Mouse (Mus musculus): ENCODE results near the gene Smg6. TPM values are rescaled to one million over a fixed set of nuclear protein-coding genes. Genes with fewer than 3 reads are reported as not detected.

Gene Smg6
- polyA plus RNA-seq, 1 experiment from 2014 or later: 19.9 TPM

GRCm38 (mm10) chr11:74974615-74975014 is 49.0 kb downstream of the Smg6 start:
- H3K4me2 ChIP-seq (replicated peaks; ENCODE audit: low read depth, low read length): no peak overlapping the region
- H3K27ac ChIP-seq (ENCODE audit: low read length): no peak overlapping the region
- H3K9ac ChIP-seq (replicated peaks; ENCODE audit: low read depth, low read length): no peak overlapping the region
- no peaks in the 10 kb centered on the region for H3K36me3 ChIP-seq (ENCODE audit: control insufficient read depth, insufficient read depth, low read length)
- no peaks in the 10 kb centered on the region for H3K9me3 ChIP-seq (ENCODE audit: control insufficient read depth, low read depth, low read length)
- H3K4me3 ChIP-seq (ENCODE audit: low read depth, low read length): no peak overlapping the region
- no peaks in the 10 kb centered on the region for H3K27me3 ChIP-seq (ENCODE audit: control insufficient read depth, insufficient read depth, low read length)
- ATAC-seq (ENCODE audit: insufficient number of reproducible peaks, insufficient read depth, low FRiP score, low read depth): no peak
- no peaks in the 10 kb centered on the region for H3K4me1 ChIP-seq (ENCODE audit: control insufficient read depth, insufficient read depth, low read length)

GRCm38 (mm10) chr11:74976835-74977687 is 51.4 kb downstream of the Smg6 start:
- Histone ChIP-seq H3K4me3 (ENCODE audit: low read depth, low read length) (no peak overlapping the region), H3K36me3 (ENCODE audit: control insufficient read depth, insufficient read depth, low read length) (no peaks in the 10 kb centered on the region), H3K9me3 (ENCODE audit: control insufficient read depth, low read depth, low read length) (no peaks in the 10 kb centered on the region), H3K27me3 (ENCODE audit: control insufficient read depth, insufficient read depth, low read length) (no peaks in the 10 kb centered on the region), H3K4me2 (replicated peaks; ENCODE audit: low read depth, low read length) (no peak overlapping the region), H3K27ac (ENCODE audit: low read length) (no peak overlapping the region), H3K9ac (replicated peaks; ENCODE audit: low read depth, low read length) (no peak overlapping the region), H3K4me1 (ENCODE audit: control insufficient read depth, insufficient read depth, low read length) (0 out of 2 replicates have a peak, but pooled peaks cover 7% of the 10 kb centered on the region)
- ATAC-seq (ENCODE audit: insufficient number of reproducible peaks, insufficient read depth, low FRiP score, low read depth): no peak
- WGBS: 88% methylated on average over 3 of the region's 3 CpGs

GRCm38 (mm10) chr11:74981464-74981863 is 55.8 kb downstream of the Smg6 start:
- Histone ChIP-seq H3K27me3 (ENCODE audit: control insufficient read depth, insufficient read depth, low read length) (no peaks in the 10 kb centered on the region), H3K9me3 (ENCODE audit: control insufficient read depth, low read depth, low read length) (no peaks in the 10 kb centered on the region), H3K9ac (replicated peaks; ENCODE audit: low read depth, low read length) (no peak overlapping the region), H3K4me2 (replicated peaks; ENCODE audit: low read depth, low read length) (no peak overlapping the region), H3K4me3 (ENCODE audit: low read depth, low read length) (no peak overlapping the region), H3K27ac (ENCODE audit: low read length) (no peak overlapping the region), H3K4me1 (ENCODE audit: control insufficient read depth, insufficient read depth, low read length) (peaks cover 7% of the 10 kb centered on the region; the same call in 1 of the 2 replicates), H3K36me3 (ENCODE audit: control insufficient read depth, insufficient read depth, low read length) (no peaks in the 10 kb centered on the region)
- 39% methylated on average over 2 of the region's 2 CpGs for WGBS
- ATAC-seq (ENCODE audit: insufficient number of reproducible peaks, insufficient read depth, low FRiP score, low read depth): peak; percentile 75; the same call in 1 of the 2 replicates

GRCm38 (mm10) chr11:74982241-74982640 is 56.6 kb downstream of the Smg6 start:
- H3K4me3 ChIP-seq (ENCODE audit: low read depth, low read length): no peak overlapping the region
- H3K4me1 ChIP-seq (ENCODE audit: control insufficient read depth, insufficient read depth, low read length): peaks cover 7% of the 10 kb centered on the region; the same call in 1 of the 2 replicates
- H3K4me2 ChIP-seq (replicated peaks; ENCODE audit: low read depth, low read length): no peak overlapping the region
- H3K9ac ChIP-seq (replicated peaks; ENCODE audit: low read depth, low read length): no peak overlapping the region
- no peaks in the 10 kb centered on the region for H3K36me3 ChIP-seq (ENCODE audit: control insufficient read depth, insufficient read depth, low read length)
- H3K9me3 ChIP-seq (ENCODE audit: control insufficient read depth, low read depth, low read length): no peaks in the 10 kb centered on the region
- H3K27ac ChIP-seq (ENCODE audit: low read length): 0 out of 2 replicates have a peak overlapping the region, but pooled peaks have one; percentile 35
- no peaks in the 10 kb centered on the region for H3K27me3 ChIP-seq (ENCODE audit: control insufficient read depth, insufficient read depth, low read length)
- ATAC-seq (ENCODE audit: insufficient number of reproducible peaks, insufficient read depth, low FRiP score, low read depth): no peak

GRCm38 (mm10) chr11:74988162-74988561 is 62.5 kb downstream of the Smg6 start:
- Histone ChIP-seq H3K4me3 (ENCODE audit: low read depth, low read length) (no peak overlapping the region), H3K27me3 (ENCODE audit: control insufficient read depth, insufficient read depth, low read length) (no peaks in the 10 kb centered on the region), H3K4me2 (replicated peaks; ENCODE audit: low read depth, low read length) (no peak overlapping the region), H3K9ac (replicated peaks; ENCODE audit: low read depth, low read length) (no peak overlapping the region), H3K27ac (ENCODE audit: low read length) (peak overlapping the region; percentile 62), H3K9me3 (ENCODE audit: control insufficient read depth, low read depth, low read length) (no peaks in the 10 kb centered on the region), H3K4me1 (ENCODE audit: control insufficient read depth, insufficient read depth, low read length) (peaks cover 18% of the 10 kb centered on the region; the same call in 1 of the 2 replicates), H3K36me3 (ENCODE audit: control insufficient read depth, insufficient read depth, low read length) (peaks cover 12% of the 10 kb centered on the region)
- ATAC-seq (ENCODE audit: insufficient number of reproducible peaks, insufficient read depth, low FRiP score, low read depth): no peak
- WGBS: 45% methylated on average over 5 of the region's 5 CpGs

GRCm38 (mm10) chr11:74989047-74989446 is 63.4 kb downstream of the Smg6 start:
- ATAC-seq (ENCODE audit: insufficient number of reproducible peaks, insufficient read depth, low FRiP score, low read depth): no peak
- H3K9ac ChIP-seq (replicated peaks; ENCODE audit: low read depth, low read length): no peak overlapping the region
- H3K4me2 ChIP-seq (replicated peaks; ENCODE audit: low read depth, low read length): no peak overlapping the region
- H3K27me3 ChIP-seq (ENCODE audit: control insufficient read depth, insufficient read depth, low read length): no peaks in the 10 kb centered on the region
- peaks cover 12% of the 10 kb centered on the region for H3K36me3 ChIP-seq (ENCODE audit: control insufficient read depth, insufficient read depth, low read length)
- WGBS: 80% methylated on average over 2 of the region's 2 CpGs
- peak overlapping the region; percentile 62; the same call in 1 of the 2 replicates for H3K27ac ChIP-seq (ENCODE audit: low read length)
- no peaks in the 10 kb centered on the region for H3K9me3 ChIP-seq (ENCODE audit: control insufficient read depth, low read depth, low read length)
- peaks cover 18% of the 10 kb centered on the region; the same call in 1 of the 2 replicates for H3K4me1 ChIP-seq (ENCODE audit: control insufficient read depth, insufficient read depth, low read length)
- no peak overlapping the region for H3K4me3 ChIP-seq (ENCODE audit: low read depth, low read length)

- Histone ChIP-seq H3K27me3 (ENCODE audit: control insufficient read depth, insufficient read depth, low read length) (no peaks in the 10 kb centered on the region), H3K4me3 (ENCODE audit: low read depth, low read length) (no peak overlapping the region), H3K4me1 (ENCODE audit: control insufficient read depth, insufficient read depth, low read length) (peaks cover 18% of the 10 kb centered on the region; the same call in 1 of the 2 replicates), H3K27ac (ENCODE audit: low read length) (0 out of 2 replicates have a peak overlapping the region, but pooled peaks have one; percentile 4), H3K36me3 (ENCODE audit: control insufficient read depth, insufficient read depth, low read length) (peaks cover 12% of the 10 kb centered on the region), H3K4me2 (replicated peaks; ENCODE audit: low read depth, low read length) (no peak overlapping the region), H3K9ac (replicated peaks; ENCODE audit: low read depth, low read length) (no peak overlapping the region), H3K9me3 (ENCODE audit: control insufficient read depth, low read depth, low read length) (no peaks in the 10 kb centered on the region)
- WGBS: 73% methylated on average over 5 of the region's 5 CpGs
- ATAC-seq (ENCODE audit: insufficient number of reproducible peaks, insufficient read depth, low FRiP score, low read depth): no peak
Measured at GRCm38 (mm10) chr11:74990501-74990900, 64.9 kb downstream of the Smg6 start.

GRCm38 (mm10) chr11:74991290-74991689 is 65.7 kb downstream of the Smg6 start:
- Histone ChIP-seq H3K9me3 (ENCODE audit: control insufficient read depth, low read depth, low read length) (no peaks in the 10 kb centered on the region), H3K27me3 (ENCODE audit: control insufficient read depth, insufficient read depth, low read length) (no peaks in the 10 kb centered on the region), H3K27ac (ENCODE audit: low read length) (no peak overlapping the region), H3K4me2 (replicated peaks; ENCODE audit: low read depth, low read length) (no peak overlapping the region), H3K9ac (replicated peaks; ENCODE audit: low read depth, low read length) (no peak overlapping the region), H3K4me3 (ENCODE audit: low read depth, low read length) (no peak overlapping the region), H3K36me3 (ENCODE audit: control insufficient read depth, insufficient read depth, low read length) (peaks cover 12% of the 10 kb centered on the region), H3K4me1 (ENCODE audit: control insufficient read depth, insufficient read depth, low read length) (peaks cover 18% of the 10 kb centered on the region; the same call in 1 of the 2 replicates)
- 81% methylated on average over 1 of the region's 1 CpGs for WGBS
- ATAC-seq (ENCODE audit: insufficient number of reproducible peaks, insufficient read depth, low FRiP score, low read depth): no peak

Measured in stomach, embryonic 14.5 days (tissue).